Comparison of ENCODE assay signal across 21 mouse cellular contexts in the genomic region with DNA sequence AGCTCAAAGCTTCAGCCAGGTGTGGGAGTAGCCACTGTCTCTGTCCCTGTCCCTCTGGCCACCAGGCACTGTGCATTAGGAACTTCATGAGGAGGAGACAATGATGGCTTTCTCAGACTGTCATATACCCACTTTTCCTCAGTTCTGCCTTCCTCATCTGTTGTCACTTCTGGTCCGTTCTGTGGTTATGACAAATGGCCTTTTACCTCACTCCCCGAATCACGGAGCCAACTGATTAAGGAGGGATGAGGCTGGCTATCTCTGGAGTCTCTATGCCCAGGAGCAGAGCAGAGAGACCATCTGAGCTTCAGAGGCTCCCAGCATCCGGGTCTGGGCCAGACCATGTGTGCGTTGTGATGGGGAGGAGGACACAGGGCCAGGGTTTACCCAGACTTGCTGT.
DNase-seq lines count a peak whose midpoint lies in the region; ATAC-seq and TF ChIP-seq lines count a peak whose summit lies in the region.
"Had no signal": no experiment of that assay in that cellular context is flagged by ENCODE, and none has a peak within 500 bp of the region (broad histone marks: within the 10 kb centered on the region; RNA-seq: fewer than 3 reads in every experiment).

No protein-coding gene starts in this region.

- no peak overlapping the region for H3K9ac ChIP-seq in midbrain, embryonic 13.5 days (replicated peaks)
- H3K9ac ChIP-seq in MEL (ENCODE audit: control insufficient read depth, low read depth, low read length, poor library complexity, severe bottlenecking): no peak overlapping the region
- H3K9ac ChIP-seq: heart, embryonic 13.5 days; hindbrain, embryonic 12.5 days had no signal

- no peak overlapping the region for H3K4me2 ChIP-seq in midbrain, embryonic 13.5 days (replicated peaks)
- H3K4me2 ChIP-seq: heart, embryonic 13.5 days; hindbrain, embryonic 12.5 days had no signal

- WGBS in cerebellum, adult 2 months: 22% methylated on average over 5 of the region's 5 CpGs
- WGBS in midbrain, embryonic 10.5 days: 83% methylated on average over 5 of the region's 5 CpGs
- WGBS in midbrain, embryonic 13.5 days: 68% methylated on average over 5 of the region's 5 CpGs

- H3K9me3 ChIP-seq in midbrain, embryonic 10.5 days (replicated peaks): no peaks in the 10 kb centered on the region
- H3K9me3 ChIP-seq in midbrain, embryonic 13.5 days: no peaks in the 10 kb centered on the region
- H3K9me3 ChIP-seq in MEL (replicated peaks; ENCODE audit: insufficient read depth, low read length): no peaks in the 10 kb centered on the region
- H3K9me3 ChIP-seq: G1E; heart, embryonic 13.5 days; hindbrain, embryonic 12.5 days had no signal

- H3K4me3 ChIP-seq in cerebellum, adult 2 months (replicated peaks; ENCODE audit: insufficient read depth, low read depth, low read length): peak overlapping the region; percentile 18
- peak overlapping the region; percentile 71 for H3K4me3 ChIP-seq in midbrain, embryonic 10.5 days
- no peak overlapping the region for H3K4me3 ChIP-seq in midbrain, embryonic 13.5 days (replicated peaks)
- no peak overlapping the region for H3K4me3 ChIP-seq in MEL (ENCODE audit: control insufficient read depth in 1 of 2, insufficient read depth in 1 of 2, low read depth in 2 of 2, low read length in 2 of 2)
- no peak overlapping the region for H3K4me3 ChIP-seq in left cerebral cortex, adult 2 months
- H3K4me3 ChIP-seq: heart, embryonic 13.5 days; hindbrain, embryonic 12.5 days had no signal

- no peak for TF ChIP-seq POLR2A in cerebellum, adult 2 months (IDR thresholded peaks at IDR 0.05; ENCODE audit: borderline replicate concordance, insufficient read depth, low read length)
- TF ChIP-seq POLR2A in MEL (IDR thresholded peaks at IDR 0.05; ENCODE audit: control insufficient read depth in 1 of 2, insufficient read depth in 1 of 2, low read depth in 1 of 2, low read length in 2 of 2, poor library complexity in 1 of 2): no peak

- intact Hi-C loops in left cerebral cortex, adult 2 months (cut with DNase I): no loop called here

- TF ChIP-seq RAD21 in MEL (IDR thresholded peaks at IDR 0.05; ENCODE audit: low read depth, low read length): no peak

- H3K79me2 ChIP-seq in MEL (ENCODE audit: control insufficient read depth, insufficient read depth, low read length, poor library complexity): no peaks in the 10 kb centered on the region

- H3K36me3 ChIP-seq in midbrain, embryonic 10.5 days: peaks cover 4% of the 10 kb centered on the region; the same call in 1 of the 2 replicates
- no peaks in the 10 kb centered on the region for H3K36me3 ChIP-seq in midbrain, embryonic 13.5 days
- peaks cover 0 to 8% of the 10 kb centered on the region in 2 experiments; a peak in 2 of 4 replicates for H3K36me3 ChIP-seq in MEL (ENCODE audit: control insufficient read depth in 1 of 2, insufficient read depth in 2 of 2, low read length in 2 of 2)
- H3K36me3 ChIP-seq: G1E; heart, embryonic 13.5 days; hindbrain, embryonic 12.5 days had no signal

- no peak for TF ChIP-seq CTCF in cerebellum, adult 2 months (IDR thresholded peaks at IDR 0.05; ENCODE audit: borderline replicate concordance, insufficient read depth, low read depth, low read length)
- TF ChIP-seq CTCF in MEL (IDR thresholded peaks at IDR 0.05 in 2 of 3, conservative IDR thresholded peaks at IDR 0.05 in 1 of 3; ENCODE audit: control insufficient read depth in 1 of 3, insufficient read depth in 1 of 3, low read depth in 2 of 3, low read length in 3 of 3, poor library complexity in 1 of 3, severe bottlenecking in 1 of 3): no peak
- no peak for TF ChIP-seq CTCF in left cerebral cortex, adult 2 months (IDR thresholded peaks at IDR 0.05)

- peak in 1 of 2 experiments; percentile 40 for DNase-seq in cerebellum, adult 2 months
- no peak for DNase-seq in cerebellum, adult 9-11 months
- no peak for DNase-seq in midbrain, embryonic 10.5 days (ENCODE audit: low spot score)
- DNase-seq in MEL (ENCODE audit: low read depth, low spot score): peak; percentile 66
- DNase-seq in cerebellum, adult 9-10 months: peak; percentile 45
- no peak for DNase-seq in adrenal gland, adult (ENCODE audit: inconsistent age in 2 of 2, low spot score in 1 of 2)
- no peak for DNase-seq in left cerebral cortex, adult 2 months (ENCODE audit: extremely low spot score in 1 of 2, low spot score in 2 of 2)
- DNase-seq: adrenal gland, adult 8-10 months; adrenal gland, postnatal 36 days; B cell, adult 2 months; gastrocnemius, postnatal 36 days; heart, adult 11 months; heart, postnatal 36 days; kidney, adult 11 months had no signal

- peak; percentile 59 for TF ChIP-seq EP300 in MEL (IDR thresholded peaks at IDR 0.05; ENCODE audit: low read depth in 1 of 2, low read length in 2 of 2)

- H3K27ac ChIP-seq in cerebellum, adult 2 months (ENCODE audit: insufficient read depth, low read length): peak overlapping the region; percentile 43; the same call in 1 of the 2 replicates
- peak overlapping the region; percentile 93 for H3K27ac ChIP-seq in midbrain, embryonic 10.5 days (replicated peaks)
- H3K27ac ChIP-seq in midbrain, embryonic 13.5 days: no peak overlapping the region
- H3K27ac ChIP-seq in MEL (ENCODE audit: control insufficient read depth, low read depth, low read length): no peak overlapping the region
- H3K27ac ChIP-seq in left cerebral cortex, adult 2 months: no peak overlapping the region
- H3K27ac ChIP-seq: heart, embryonic 13.5 days; hindbrain, embryonic 12.5 days; hindbrain, postnatal 0 days had no signal

- H3K27me3 ChIP-seq in cerebellum, adult 2 months (ENCODE audit: control insufficient read depth, insufficient read depth, low read length): no peaks in the 10 kb centered on the region
- H3K27me3 ChIP-seq in midbrain, embryonic 10.5 days (ENCODE audit: low read depth, poor library complexity, severe bottlenecking): peaks cover 91% of the 10 kb centered on the region
- H3K27me3 ChIP-seq in midbrain, embryonic 13.5 days: peaks cover 25% of the 10 kb centered on the region
- H3K27me3 ChIP-seq in MEL (ENCODE audit: control insufficient read depth in 1 of 2, insufficient read depth in 2 of 2, low read length in 2 of 2): no peaks in the 10 kb centered on the region

- peaks cover 66% of the 10 kb centered on the region for H3K4me1 ChIP-seq in cerebellum, adult 2 months (ENCODE audit: control insufficient read depth, insufficient read depth, low read length)
- H3K4me1 ChIP-seq in midbrain, embryonic 10.5 days: peaks cover 81% of the 10 kb centered on the region
- H3K4me1 ChIP-seq in midbrain, embryonic 13.5 days (replicated peaks): peaks cover 52% of the 10 kb centered on the region
- peaks cover 2 to 10% of the 10 kb centered on the region in 2 experiments; a peak in 2 of 4 replicates for H3K4me1 ChIP-seq in MEL (ENCODE audit: control insufficient read depth in 1 of 2, insufficient read depth in 2 of 2, low read length in 2 of 2)

- no peak for ATAC-seq in midbrain, embryonic 13.5 days
- ATAC-seq: CD4-positive, CD25-positive, alpha-beta regulatory T cell, adult 4 months; forebrain, embryonic 14.5 days; hindbrain, postnatal 0 days had no signal

TF ChIP-seq in MEL, 35 proteins besides CTCF, POLR2A, EP300 and RAD21:
- TF ChIP-seq USF2 (IDR thresholded peaks at IDR 0.05; ENCODE audit: borderline replicate concordance in 1 of 2, insufficient read depth in 1 of 2, low read depth in 1 of 2, low read length in 2 of 2) (no peak), CHD1 (IDR thresholded peaks at IDR 0.05; ENCODE audit: low read depth, low read length) (no peak), GATA1 (IDR thresholded peaks at IDR 0.05; ENCODE audit: low read depth, low read length) (peak; percentile 81), TAL1 (IDR thresholded peaks at IDR 0.05; ENCODE audit: low read length) (0 out of 2 replicates have a peak, but pooled peaks have one; percentile 20), KAT2A (conservative IDR thresholded peaks at IDR 0.05; ENCODE audit: low read depth, low read length) (no peak), POLR2AphosphoS2 (IDR thresholded peaks at IDR 0.05; ENCODE audit: low read length) (no peak), HCFC1 (IDR thresholded peaks at IDR 0.05; ENCODE audit: low read depth, low read length) (no peak), SIN3A (IDR thresholded peaks at IDR 0.05; ENCODE audit: low read length) (peak; percentile 40; the same call in 1 of the 2 replicates), TCF12 (IDR thresholded peaks at IDR 0.05; ENCODE audit: low read depth, low read length) (peak; percentile 48; the same call in 1 of the 2 replicates), ETS1 (IDR thresholded peaks at IDR 0.05; ENCODE audit: low read depth, low read length) (0 out of 2 replicates have a peak, but pooled peaks have one; percentile 38), RCOR1 (IDR thresholded peaks at IDR 0.05; ENCODE audit: low read depth, low read length) (peak; percentile 60; the same call in 1 of the 2 replicates), NRF1 (IDR thresholded peaks at IDR 0.05; ENCODE audit: insufficient read depth, low read depth, low read length, poor library complexity, severe bottlenecking) (no peak)

Comparison
In these comparisons a context has a peak if more than half of its experiments do, and no peak if none do; other contexts are left out.
1. DNase-seq: peak in MEL (single experiment) and cerebellum, adult 9-10 months (single experiment); none in cerebellum, adult 9-11 months (single experiment), midbrain, embryonic 10.5 days (single experiment), adrenal gland, adult (0 of 2) and left cerebral cortex, adult 2 months (0 of 2).
2. H3K27ac ChIP-seq: peak in cerebellum, adult 2 months (single experiment) and midbrain, embryonic 10.5 days (single experiment); none in midbrain, embryonic 13.5 days (single experiment), MEL (single experiment) and left cerebral cortex, adult 2 months (single experiment).
3. H3K4me3 ChIP-seq: peak in cerebellum, adult 2 months (single experiment) and midbrain, embryonic 10.5 days (single experiment); none in midbrain, embryonic 13.5 days (single experiment), MEL (0 of 2) and left cerebral cortex, adult 2 months (single experiment).